Mouse (Mus musculus): ENCODE measurements around the gene Stam2.
A peak's percentile ranks its signal among the peaks of the same experiment; 100 is the strongest.

DNA sequence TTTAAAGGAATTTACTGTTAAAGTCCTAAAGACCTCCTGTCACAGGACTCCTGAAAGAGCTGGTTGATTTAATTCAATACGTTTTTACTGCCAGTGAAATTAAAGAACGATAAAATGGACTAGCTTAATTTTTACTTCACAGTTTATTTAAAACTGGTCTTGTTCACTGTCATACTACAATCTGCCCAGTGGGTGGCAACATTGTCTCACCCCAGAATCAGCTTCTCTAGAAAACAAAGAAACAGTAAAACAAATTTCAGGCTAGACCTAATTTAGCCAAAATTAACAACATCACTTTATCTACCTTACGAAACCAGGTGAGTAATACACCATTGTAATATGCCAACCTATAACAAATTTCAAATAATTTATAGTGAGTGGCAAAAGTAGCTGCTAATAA is 14.6 kb upstream of the Stam2 start:
- TF ChIP-seq CTCF (IDR thresholded peaks at IDR 0.05; ENCODE audit: low read depth) (peak; percentile 78), EP300 (IDR thresholded peaks at IDR 0.05; ENCODE audit: low read depth) (no peak)

Data from liver, postnatal 0 days (tissue).